Mouse (Mus musculus): Measurements from ENCODE around the gene Hcn2. TPM values are rescaled to one million over a fixed set of nuclear protein-coding genes. Genes with fewer than 3 reads are reported as not detected.

Hcn2 gene
- polyA plus RNA-seq, 1 experiment = 4.7 TPM

GRCm38 (mm10) chr10:79726090-79726489 lies 9.7 kb downstream of the Hcn2 start:
- Histone ChIP-seq H3K27ac (ENCODE audit: control insufficient read depth, insufficient read depth, low read length) (no peak overlapping the region), H3K4me1 (replicated peaks; ENCODE audit: control insufficient read depth, insufficient read depth, low read length) (no peaks in the 10 kb centered on the region), H3K27me3 (ENCODE audit: control insufficient read depth, insufficient read depth, low read length) (no peaks in the 10 kb centered on the region; the same call in 1 of the 2 replicates), H3K36me3 (ENCODE audit: control insufficient read depth, insufficient read depth, low read length) (no peaks in the 10 kb centered on the region), H3K4me3 (ENCODE audit: control insufficient read depth, insufficient read depth, low read length) (no peak overlapping the region)
- peak; percentile 57 for DNase-seq
- peak; percentile 85; the same call in 1 of the 2 replicates for TF ChIP-seq CTCF (IDR thresholded peaks at IDR 0.05; ENCODE audit: borderline replicate concordance, control insufficient read depth, extremely low read depth, insufficient read depth, low read length, poor library complexity)
- TF ChIP-seq POLR2A (IDR thresholded peaks at IDR 0.05; ENCODE audit: control insufficient read depth, extremely low read depth, insufficient read depth, low read length, poor library complexity) = no peak
- WGBS = 42% methylated on average over 11 of the region's 11 CpGs

- H3K27me3 ChIP-seq (ENCODE audit: control insufficient read depth, insufficient read depth, low read length) = no peaks in the 10 kb centered on the region
- no peak for DNase-seq
- no peaks in the 10 kb centered on the region for H3K36me3 ChIP-seq (ENCODE audit: control insufficient read depth, insufficient read depth, low read length)
- no peak for TF ChIP-seq POLR2A (IDR thresholded peaks at IDR 0.05; ENCODE audit: control insufficient read depth, extremely low read depth, insufficient read depth, low read length, poor library complexity)
- TF ChIP-seq CTCF (IDR thresholded peaks at IDR 0.05; ENCODE audit: borderline replicate concordance, control insufficient read depth, extremely low read depth, insufficient read depth, low read length, poor library complexity) = no peak
- H3K27ac ChIP-seq (ENCODE audit: control insufficient read depth, insufficient read depth, low read length) = no peak overlapping the region
- H3K4me1 ChIP-seq (replicated peaks; ENCODE audit: control insufficient read depth, insufficient read depth, low read length) = no peaks in the 10 kb centered on the region
- WGBS = 72% methylated on average over 28 of the region's 28 CpGs
- no peak overlapping the region for H3K4me3 ChIP-seq (ENCODE audit: control insufficient read depth, insufficient read depth, low read length)
These were observed 12.2 kb downstream of the Hcn2 start for GRCm38 (mm10) chr10:79728323-79729249.

- Histone ChIP-seq H3K27ac (ENCODE audit: control insufficient read depth, insufficient read depth, low read length) (no peak overlapping the region), H3K4me3 (ENCODE audit: control insufficient read depth, insufficient read depth, low read length) (no peak overlapping the region), H3K27me3 (ENCODE audit: control insufficient read depth, insufficient read depth, low read length) (no peaks in the 10 kb centered on the region), H3K4me1 (replicated peaks; ENCODE audit: control insufficient read depth, insufficient read depth, low read length) (no peaks in the 10 kb centered on the region), H3K36me3 (ENCODE audit: control insufficient read depth, insufficient read depth, low read length) (no peaks in the 10 kb centered on the region)
- WGBS = 52% methylated on average over 13 of the region's 13 CpGs
- TF ChIP-seq POLR2A (IDR thresholded peaks at IDR 0.05; ENCODE audit: control insufficient read depth, extremely low read depth, insufficient read depth, low read length, poor library complexity) (no peak), CTCF (IDR thresholded peaks at IDR 0.05; ENCODE audit: borderline replicate concordance, control insufficient read depth, extremely low read depth, insufficient read depth, low read length, poor library complexity) (no peak)
- no peak for DNase-seq
These were observed 13.0 kb downstream of the Hcn2 start for GRCm38 (mm10) chr10:79729357-79729965.

GRCm38 (mm10) chr10:79732500-79732899 lies 16.1 kb downstream of the Hcn2 start:
- TF ChIP-seq CTCF (IDR thresholded peaks at IDR 0.05; ENCODE audit: borderline replicate concordance, control insufficient read depth, extremely low read depth, insufficient read depth, low read length, poor library complexity) = no peak
- TF ChIP-seq POLR2A (IDR thresholded peaks at IDR 0.05; ENCODE audit: control insufficient read depth, extremely low read depth, insufficient read depth, low read length, poor library complexity) = no peak
- no peaks in the 10 kb centered on the region for H3K27me3 ChIP-seq (ENCODE audit: control insufficient read depth, insufficient read depth, low read length)
- no peak overlapping the region for H3K27ac ChIP-seq (ENCODE audit: control insufficient read depth, insufficient read depth, low read length)
- no peaks in the 10 kb centered on the region for H3K4me1 ChIP-seq (replicated peaks; ENCODE audit: control insufficient read depth, insufficient read depth, low read length)
- DNase-seq = peak; percentile 68
- no peak overlapping the region for H3K4me3 ChIP-seq (ENCODE audit: control insufficient read depth, insufficient read depth, low read length)
- H3K36me3 ChIP-seq (ENCODE audit: control insufficient read depth, insufficient read depth, low read length) = peaks cover 21% of the 10 kb centered on the region
- WGBS = 100% methylated on average over 1 of the region's 1 CpGs

GRCm38 (mm10) chr10:79733847-79734246 lies 17.4 kb downstream of the Hcn2 start:
- Histone ChIP-seq H3K4me3 (ENCODE audit: control insufficient read depth, insufficient read depth, low read length) (no peak overlapping the region), H3K36me3 (ENCODE audit: control insufficient read depth, insufficient read depth, low read length) (peaks cover 22% of the 10 kb centered on the region), H3K27ac (ENCODE audit: control insufficient read depth, insufficient read depth, low read length) (no peak overlapping the region), H3K4me1 (replicated peaks; ENCODE audit: control insufficient read depth, insufficient read depth, low read length) (no peaks in the 10 kb centered on the region), H3K27me3 (ENCODE audit: control insufficient read depth, insufficient read depth, low read length) (no peaks in the 10 kb centered on the region)
- no peak for DNase-seq
- 98% methylated on average over 15 of the region's 15 CpGs for WGBS
- no peak for TF ChIP-seq CTCF (IDR thresholded peaks at IDR 0.05; ENCODE audit: borderline replicate concordance, control insufficient read depth, extremely low read depth, insufficient read depth, low read length, poor library complexity)
- no peak for TF ChIP-seq POLR2A (IDR thresholded peaks at IDR 0.05; ENCODE audit: control insufficient read depth, extremely low read depth, insufficient read depth, low read length, poor library complexity)

- H3K36me3 ChIP-seq (ENCODE audit: control insufficient read depth, insufficient read depth, low read length) = peaks cover 26% of the 10 kb centered on the region
These were observed 18.9 kb downstream of the Hcn2 start for GRCm38 (mm10) chr10:79735361-79735760.

More at GRCm38 (mm10) chr10:79735361-79735760, 18.9 kb downstream of the Hcn2 start:
- no peaks in the 10 kb centered on the region for H3K4me1 ChIP-seq (replicated peaks; ENCODE audit: control insufficient read depth, insufficient read depth, low read length)
- TF ChIP-seq POLR2A (IDR thresholded peaks at IDR 0.05; ENCODE audit: control insufficient read depth, extremely low read depth, insufficient read depth, low read length, poor library complexity) (no peak), CTCF (IDR thresholded peaks at IDR 0.05; ENCODE audit: borderline replicate concordance, control insufficient read depth, extremely low read depth, insufficient read depth, low read length, poor library complexity) (no peak)
- 94% methylated on average over 51 of the region's 52 CpGs for WGBS
- H3K27me3 ChIP-seq (ENCODE audit: control insufficient read depth, insufficient read depth, low read length) = no peaks in the 10 kb centered on the region
- no peak overlapping the region for H3K27ac ChIP-seq (ENCODE audit: control insufficient read depth, insufficient read depth, low read length)
- no peak overlapping the region for H3K4me3 ChIP-seq (ENCODE audit: control insufficient read depth, insufficient read depth, low read length)
- DNase-seq = no peak

Data from thymus, adult 2 months (tissue).